Mouse (Mus musculus) lung, embryonic 15.5 days (tissue): ENCODE data around the gene Casz1. TPM values are rescaled to one million over a fixed set of nuclear protein-coding genes. Genes with fewer than 3 reads are reported as not detected.

Source experiments
- ATAC-seq: fragments of 200-750 bp; cut with Nextera tagmentation; 2 replicates; pipeline ENCODE4 v1.8.0; 2017; ENCODE audit warnings: moderate number of reproducible peaks, borderline replicate concordance; ENCODE audit not compliant: low FRiP score, low TSS enrichment; ENCODE audit errors: extremely low read depth
- H3K27ac ChIP-seq: fragments of 300-500 bp; sonication (generic); 2 replicates; pipeline ENCODE4 v1.5.1; 2015; ENCODE audit warnings: moderate library complexity, mild to moderate bottlenecking, inconsistent platforms
- H3K27me3 ChIP-seq: fragments of 300-500 bp; sonication (generic); 2 replicates; pipeline ENCODE4 v1.6.1; 2015; ENCODE audit warnings: inconsistent platforms
- H3K36me3 ChIP-seq: fragments of 300-500 bp; sonication (generic); 2 replicates; pipeline ENCODE4 v1.6.1; 2015; ENCODE audit warnings: inconsistent platforms
- H3K4me1 ChIP-seq: fragments of 300-500 bp; sonication (generic); 2 replicates; pipeline ENCODE4 v1.6.1; 2015; ENCODE audit warnings: inconsistent platforms
- H3K4me2 ChIP-seq: fragments of 300-500 bp; sonication (generic); 2 replicates; pipeline ENCODE4 v1.6.1; 2015; ENCODE audit warnings: inconsistent platforms, mild to moderate bottlenecking, moderate library complexity
- H3K4me3 ChIP-seq: fragments of 300-500 bp; sonication (generic); 2 replicates; pipeline ENCODE4 v1.5.1; 2015; ENCODE audit warnings: mild to moderate bottlenecking, inconsistent platforms
- H3K9ac ChIP-seq: fragments of 300-500 bp; sonication (generic); 2 replicates; pipeline ENCODE4 v1.6.1; 2015; ENCODE audit warnings: inconsistent platforms
- H3K9me3 ChIP-seq: fragments of 300-500 bp; sonication (generic); 2 replicates; pipeline ENCODE4 v1.6.1; 2016; ENCODE audit warnings: inconsistent platforms
- WGBS: fragments of 180-500 bp; shearing (Covaris S2); methylation state at CpG from one replicate; pipeline ENCODE4 v1.1.7; 2015; 5-methylcytosine and 5-hydroxymethylcytosine counted together
- polyA plus RNA-seq: library from polyadenylated mRNA; unstranded; fragments of >200 nt; fragmentation: Nextera tagmentation; extraction: Ambion mirVana; gene quantifications from 2 replicates; pipeline ENCODE4 v1.2.1, GENCODE M21; 2015

Gene Casz1
- polyA plus RNA-seq, 1 experiment from 2014 or later = 6.5 TPM

- peaks cover 57% of the 10 kb centered on the region for H3K27me3 ChIP-seq
- 62% methylated on average over 6 of the region's 6 CpGs for WGBS
- ATAC-seq = no peak
- H3K36me3 ChIP-seq = no peaks in the 10 kb centered on the region
- H3K4me2 ChIP-seq = no peak overlapping the region
- peak overlapping the region; percentile 60 for H3K27ac ChIP-seq
- H3K9ac ChIP-seq = no peak overlapping the region; the same call in 1 of the 2 replicates
- H3K9me3 ChIP-seq = no peaks in the 10 kb centered on the region
- H3K4me1 ChIP-seq = peaks cover 59% of the 10 kb centered on the region
- H3K4me3 ChIP-seq = no peak overlapping the region
Measured at GRCm38 (mm10) chr4:148950487-148950886, 146.3 kb downstream of the Casz1 start.

DNA sequence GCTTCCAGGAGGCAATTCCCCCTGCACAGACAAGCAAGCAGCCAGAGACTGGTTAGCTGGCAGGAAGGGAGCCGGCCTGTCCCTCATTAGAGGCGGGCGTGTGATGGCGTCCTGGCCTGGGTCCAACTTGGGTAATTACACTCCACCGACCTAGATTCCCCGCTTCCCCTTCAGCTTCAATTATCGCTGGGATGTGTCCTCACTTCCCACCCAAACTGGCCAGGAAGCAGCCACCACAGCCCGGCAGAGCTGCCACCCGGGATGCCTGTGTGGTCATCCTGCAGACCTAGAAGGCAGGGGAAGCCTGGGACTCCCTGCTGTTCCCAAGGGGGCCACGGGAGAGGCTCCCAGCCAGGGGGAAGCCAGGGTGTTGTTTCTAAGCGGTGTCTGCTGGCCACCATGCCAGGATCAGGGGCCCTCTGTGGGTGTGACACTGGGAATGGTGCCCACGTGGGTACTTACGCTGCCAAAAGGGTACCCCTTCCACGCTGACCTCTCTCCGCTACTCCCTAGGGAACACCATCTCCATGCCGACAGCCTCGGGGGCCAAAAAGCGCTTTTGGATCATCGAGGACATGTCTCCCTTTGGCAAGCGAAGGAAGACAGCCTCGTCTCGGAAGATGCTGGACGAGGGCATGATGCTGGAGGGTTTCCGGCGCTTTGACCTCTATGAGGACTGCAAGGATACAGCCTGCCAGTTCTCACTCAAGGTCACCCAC is 146.9 kb downstream of the Casz1 start:
- Histone ChIP-seq H3K4me2 (peak overlapping the region; percentile 69; the same call in 1 of the 2 replicates), H3K27me3 (peaks cover 57% of the 10 kb centered on the region), H3K36me3 (no peaks in the 10 kb centered on the region), H3K9ac (no peak overlapping the region), H3K4me3 (no peak overlapping the region), H3K27ac (peak overlapping the region; percentile 60), H3K9me3 (no peaks in the 10 kb centered on the region), H3K4me1 (peaks cover 63% of the 10 kb centered on the region)
- ATAC-seq = 0 out of 2 replicates have a peak, but pooled peaks have one; percentile 8
- WGBS = 29% methylated on average over 25 of the region's 25 CpGs

- 4% methylated on average over 44 of the region's 44 CpGs for WGBS
- no peak for ATAC-seq
- peaks cover 57% of the 10 kb centered on the region for H3K27me3 ChIP-seq
- H3K9ac ChIP-seq = peak overlapping the region; percentile 22
- peak overlapping the region; percentile 31 for H3K4me3 ChIP-seq
- peaks cover 68% of the 10 kb centered on the region for H3K4me1 ChIP-seq
- H3K27ac ChIP-seq = no peak overlapping the region
- peak overlapping the region; percentile 69 for H3K4me2 ChIP-seq
- no peaks in the 10 kb centered on the region for H3K9me3 ChIP-seq
- no peaks in the 10 kb centered on the region for H3K36me3 ChIP-seq
Measured at GRCm38 (mm10) chr4:148951821-148952291, 147.6 kb downstream of the Casz1 start.

- Histone ChIP-seq H3K36me3 (no peaks in the 10 kb centered on the region), H3K9me3 (no peaks in the 10 kb centered on the region), H3K27ac (no peak overlapping the region), H3K9ac (peak overlapping the region; percentile 22), H3K4me3 (peak overlapping the region; percentile 31), H3K4me2 (peak overlapping the region; percentile 69), H3K27me3 (peaks cover 57% of the 10 kb centered on the region), H3K4me1 (peaks cover 66% of the 10 kb centered on the region)
- no peak for ATAC-seq
- 8% methylated on average over 55 of the region's 69 CpGs for WGBS
Measured at GRCm38 (mm10) chr4:148952328-148953222, 148.3 kb downstream of the Casz1 start.

DNA sequence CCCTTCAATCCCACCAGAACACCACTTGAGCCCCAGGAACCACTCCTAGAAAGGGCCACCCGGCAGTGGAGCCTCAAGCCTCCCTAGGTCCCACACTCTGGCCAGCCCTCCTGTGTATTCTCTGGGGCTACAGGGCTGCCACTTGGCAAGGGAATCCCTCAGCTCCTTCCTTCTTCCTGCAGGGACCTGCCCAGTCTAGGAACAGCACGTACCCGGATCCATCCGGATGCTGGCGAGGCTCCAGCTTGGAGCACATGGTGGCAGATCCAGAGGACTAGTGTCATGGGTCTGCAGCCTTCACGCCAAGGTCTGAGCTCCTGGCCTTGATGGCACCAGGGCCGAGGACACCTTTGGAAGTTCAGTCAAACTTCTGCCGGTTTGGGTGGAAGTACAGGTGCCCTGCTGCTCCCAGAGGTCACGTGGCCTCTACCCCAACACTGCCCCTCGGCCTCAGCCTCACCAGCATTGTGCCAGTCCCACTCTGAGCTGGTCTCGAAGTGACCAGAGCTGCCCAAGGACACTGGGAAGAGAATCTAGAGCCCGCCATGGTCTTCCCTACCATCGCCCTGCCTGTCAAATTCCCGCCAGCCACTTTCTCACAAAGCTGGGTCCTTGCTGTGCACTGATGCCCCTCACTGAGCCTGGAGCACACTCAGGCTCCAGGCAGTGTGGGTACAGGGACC is 151.0 kb downstream of the Casz1 start:
- Histone ChIP-seq H3K4me3 (no peak overlapping the region), H3K36me3 (no peaks in the 10 kb centered on the region), H3K27me3 (peaks cover 38% of the 10 kb centered on the region), H3K4me1 (peaks cover 49% of the 10 kb centered on the region), H3K4me2 (no peak overlapping the region), H3K9ac (no peak overlapping the region), H3K9me3 (no peaks in the 10 kb centered on the region), H3K27ac (peak overlapping the region; percentile 58)
- peak; percentile 27; the same call in 1 of the 2 replicates for ATAC-seq
- WGBS = 72% methylated on average over 14 of the region's 14 CpGs

GRCm38 (mm10) chr4:148960011-148960410 is 155.8 kb downstream of the Casz1 start:
- H3K4me1 ChIP-seq = peaks cover 18% of the 10 kb centered on the region
- no peak overlapping the region for H3K9ac ChIP-seq
- 72% methylated on average over 12 of the region's 12 CpGs for WGBS
- H3K9me3 ChIP-seq = no peaks in the 10 kb centered on the region
- 0 out of 2 replicates have a peak, but pooled peaks cover 5% of the 10 kb centered on the region for H3K36me3 ChIP-seq
- no peak overlapping the region for H3K4me3 ChIP-seq
- no peak overlapping the region for H3K4me2 ChIP-seq
- no peak for ATAC-seq
- no peaks in the 10 kb centered on the region for H3K27me3 ChIP-seq
- no peak overlapping the region for H3K27ac ChIP-seq

DNA sequence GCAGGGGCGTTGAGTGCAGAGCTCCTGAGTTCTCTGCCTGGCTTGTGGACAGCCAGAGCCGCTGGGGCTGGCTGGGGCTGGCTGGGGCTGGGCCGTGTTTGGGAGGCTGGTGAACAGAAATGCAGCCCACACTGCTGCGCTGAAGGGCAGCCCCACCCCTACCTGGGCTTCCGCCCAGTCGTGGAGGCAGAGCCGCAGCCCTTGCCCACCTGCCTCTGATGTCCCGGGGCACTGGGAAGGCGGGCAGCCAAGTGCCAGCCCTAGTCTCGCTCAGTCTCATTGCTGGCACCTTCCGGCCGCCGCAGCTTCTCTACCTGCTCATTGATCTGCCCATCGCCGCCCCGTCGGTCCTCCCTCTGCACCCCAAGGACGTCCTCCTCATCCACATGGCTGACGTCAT is 156.9 kb downstream of the Casz1 start:
- Histone ChIP-seq H3K9ac (no peak overlapping the region), H3K4me1 (peaks cover 8% of the 10 kb centered on the region), H3K4me2 (no peak overlapping the region), H3K4me3 (no peak overlapping the region), H3K27ac (no peak overlapping the region), H3K36me3 (0 out of 2 replicates have a peak, but pooled peaks cover 5% of the 10 kb centered on the region), H3K9me3 (no peaks in the 10 kb centered on the region), H3K27me3 (no peaks in the 10 kb centered on the region)
- WGBS = 91% methylated on average over 19 of the region's 19 CpGs
- no peak for ATAC-seq

DNA sequence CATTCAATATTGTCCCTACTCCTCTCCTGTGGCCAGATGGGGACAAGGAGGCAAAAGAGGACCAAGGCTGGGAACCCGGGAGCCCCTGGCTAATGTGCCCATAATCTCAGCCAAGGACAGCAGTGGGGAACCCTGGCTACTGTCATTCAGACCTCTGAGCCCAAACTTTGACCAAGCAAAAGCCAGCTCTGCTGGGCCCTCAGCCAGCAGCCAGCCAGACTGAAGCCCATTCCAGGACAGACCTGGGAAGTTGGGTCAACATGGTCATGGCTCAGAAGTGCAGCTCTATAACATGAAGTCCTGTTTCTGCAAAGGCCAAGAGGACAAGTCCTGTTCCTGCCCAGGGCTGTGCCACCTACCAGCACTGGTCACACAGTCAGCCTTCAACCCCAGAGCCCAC is 157.9 kb downstream of the Casz1 start:
- 86% methylated on average over 1 of the region's 1 CpGs for WGBS
- Histone ChIP-seq H3K36me3 (0 out of 2 replicates have a peak, but pooled peaks cover 5% of the 10 kb centered on the region), H3K4me2 (no peak overlapping the region), H3K9me3 (no peaks in the 10 kb centered on the region), H3K9ac (no peak overlapping the region), H3K27me3 (no peaks in the 10 kb centered on the region), H3K4me1 (no peaks in the 10 kb centered on the region), H3K4me3 (no peak overlapping the region), H3K27ac (no peak overlapping the region)
- ATAC-seq = no peak

DNA sequence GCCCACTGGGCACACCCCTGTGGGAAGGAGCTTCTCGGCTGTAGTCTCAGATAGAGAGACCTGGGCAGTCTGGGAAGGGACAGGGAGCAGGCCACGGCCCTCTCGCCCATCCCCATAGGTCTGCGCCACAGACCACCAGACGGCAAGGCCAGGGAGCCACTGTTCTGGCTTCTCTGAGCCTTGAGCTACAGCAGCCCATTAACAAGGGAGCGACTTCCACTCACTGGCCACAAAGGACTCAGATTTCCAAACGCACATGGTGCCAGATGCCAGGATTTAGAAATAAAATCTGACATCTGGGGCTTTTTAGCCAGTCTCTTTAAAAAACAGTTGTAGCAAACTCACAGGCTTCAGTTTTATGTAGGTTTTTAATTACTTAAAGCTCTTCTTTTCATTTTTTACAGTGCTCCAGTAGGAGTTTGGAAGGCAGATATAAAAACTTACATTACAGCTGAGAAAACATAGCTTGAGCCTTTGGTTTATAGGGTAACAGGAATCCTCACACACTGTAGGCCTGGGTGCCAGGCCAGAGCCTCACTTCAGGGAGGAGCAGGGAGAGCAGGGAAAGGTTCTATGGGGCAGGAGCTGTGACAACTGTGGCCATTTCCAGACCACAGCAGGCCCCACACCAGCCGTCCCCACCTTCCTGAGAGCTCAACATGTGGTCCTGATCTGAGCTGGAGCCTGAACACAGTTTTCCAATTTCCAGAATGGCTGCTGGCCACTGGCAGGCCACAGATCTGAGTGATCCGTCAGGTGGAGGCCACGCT is 160.5 kb downstream of the Casz1 start:
- Histone ChIP-seq H3K4me2 (no peak overlapping the region), H3K4me3 (no peak overlapping the region), H3K4me1 (peaks cover 6% of the 10 kb centered on the region; the same call in 1 of the 2 replicates), H3K27me3 (no peaks in the 10 kb centered on the region), H3K9me3 (no peaks in the 10 kb centered on the region), H3K36me3 (0 out of 2 replicates have a peak, but pooled peaks cover 5% of the 10 kb centered on the region), H3K27ac (no peak overlapping the region), H3K9ac (no peak overlapping the region)
- WGBS = 84% methylated on average over 10 of the region's 10 CpGs
- ATAC-seq = no peak

DNA sequence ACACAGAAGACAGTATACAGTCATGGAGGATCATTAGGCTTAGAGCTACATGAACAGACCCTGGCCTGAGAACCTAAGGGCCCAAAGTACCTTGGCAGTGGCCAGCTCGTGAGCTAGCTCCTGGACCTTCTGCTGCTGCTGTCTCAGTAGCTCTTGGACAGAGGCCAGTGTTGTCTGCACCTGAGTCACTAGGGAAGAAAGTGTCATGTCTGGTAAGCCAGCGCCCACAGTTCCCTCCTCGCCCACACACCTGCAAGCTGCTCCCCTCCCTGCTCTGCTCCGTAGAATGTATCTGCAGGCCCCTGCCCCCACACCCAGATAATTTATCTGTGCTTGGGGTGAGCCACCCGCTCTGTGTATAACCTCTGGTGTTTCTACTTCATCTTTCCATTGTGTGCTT is 161.9 kb downstream of the Casz1 start:
- no peak overlapping the region for H3K9ac ChIP-seq
- no peak for ATAC-seq

DNA sequence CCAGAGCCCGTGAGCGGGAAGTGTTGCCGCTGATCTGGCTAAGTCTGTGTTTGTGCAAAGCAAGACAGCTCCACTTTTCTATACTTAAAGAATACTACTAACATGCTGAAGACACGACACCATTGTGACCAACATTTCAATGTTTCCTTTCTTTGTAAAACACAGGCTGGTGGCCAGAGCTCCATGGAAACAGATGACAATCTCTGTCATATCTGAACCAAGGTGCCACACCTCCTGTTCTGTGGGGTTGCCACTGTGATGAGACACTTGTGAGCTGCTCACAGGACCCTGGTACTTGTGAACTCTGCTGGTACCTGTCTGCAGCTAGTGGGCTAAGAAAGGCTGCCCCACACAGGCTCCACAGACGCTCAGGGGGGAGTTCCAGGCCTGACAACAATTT is 164.6 kb downstream of the Casz1 start:
- Histone ChIP-seq H3K9ac (no peak overlapping the region), H3K4me2 (no peak overlapping the region), H3K36me3 (no peaks in the 10 kb centered on the region), H3K9me3 (no peaks in the 10 kb centered on the region), H3K27ac (no peak overlapping the region), H3K4me1 (peaks cover 18% of the 10 kb centered on the region), H3K27me3 (no peaks in the 10 kb centered on the region), H3K4me3 (no peak overlapping the region)
- no peak for ATAC-seq
- 63% methylated on average over 5 of the region's 5 CpGs for WGBS

More for the DNA sequence above, 161.9 kb downstream of the Casz1 start:
- 79% methylated on average over 5 of the region's 5 CpGs for whole genome bisulfite sequencing
- Histone ChIP-seq H3K27me3 (no peaks in the 10 kb centered on the region), H3K9me3 (no peaks in the 10 kb centered on the region), H3K4me2 (no peak overlapping the region), H3K4me1 (peaks cover 10% of the 10 kb centered on the region), H3K36me3 (0 out of 2 replicates have a peak, but pooled peaks cover under 1% of the 10 kb centered on the region), H3K4me3 (no peak overlapping the region), H3K27ac (no peak overlapping the region)
